Mouse (Mus musculus) midbrain, embryonic 15.5 days (tissue): ENCODE results near the gene Cwc25. TPM values are rescaled to one million over a fixed set of nuclear protein-coding genes. Genes with fewer than 3 reads are reported as not detected.
"Not testable (repeated sequence)": the region's sequence is repeated elsewhere in the genome, so short reads cannot be mapped to it uniquely, and the experiment has no call there.

ENCODE experiments used
- ATAC-seq: fragments of 200-750 bp; cut with Nextera tagmentation; replicated peaks from 2 replicates; pipeline ENCODE4 v1.8.0; 2017; ENCODE audit warnings: moderate TSS enrichment
- H3K27ac ChIP-seq: fragments of 300-500 bp; sonication (generic); 2 replicates; pipeline ENCODE4 v1.5.1; 2015; ENCODE audit warnings: mild to moderate bottlenecking, inconsistent platforms
- H3K27me3 ChIP-seq: fragments of 300-500 bp; sonication (generic); replicated peaks from 2 replicates; pipeline ENCODE4 v1.6.1; 2015; ENCODE audit warnings: inconsistent platforms
- H3K36me3 ChIP-seq: fragments of 300-500 bp; sonication (generic); replicated peaks from 2 replicates; pipeline ENCODE4 v1.6.1; 2015; ENCODE audit warnings: inconsistent platforms
- H3K4me1 ChIP-seq: fragments of 300-500 bp; sonication (generic); 2 replicates; pipeline ENCODE4 v1.6.1; 2015; ENCODE audit warnings: inconsistent platforms
- H3K4me2 ChIP-seq: fragments of 300-500 bp; sonication (generic); 2 replicates; pipeline ENCODE4 v1.6.1; 2015; ENCODE audit warnings: inconsistent platforms, mild to moderate bottlenecking, moderate library complexity
- H3K4me3 ChIP-seq: fragments of 300-500 bp; sonication (generic); 2 replicates; pipeline ENCODE4 v1.5.1; 2015; ENCODE audit warnings: mild to moderate bottlenecking, inconsistent platforms
- H3K9ac ChIP-seq: fragments of 300-500 bp; sonication (generic); 2 replicates; pipeline ENCODE4 v1.6.1; 2015; ENCODE audit warnings: mild to moderate bottlenecking, inconsistent platforms
- H3K9me3 ChIP-seq: fragments of 300-500 bp; sonication (generic); 2 replicates; pipeline ENCODE4 v1.6.1; 2016; ENCODE audit warnings: inconsistent platforms
- WGBS: fragments of 180-500 bp; shearing (Covaris S2); methylation state at CpG from one replicate; pipeline ENCODE4 v1.1.7; 2015; ENCODE audit warnings: mixed read lengths; 5-methylcytosine and 5-hydroxymethylcytosine counted together
- polyA plus RNA-seq: library from polyadenylated mRNA; unstranded; fragments of >200 nt; fragmentation: Nextera tagmentation; extraction: Ambion mirVana; gene quantifications from 2 replicates; pipeline ENCODE4 v1.2.1, GENCODE M21; 2015

The Cwc25 gene
- polyA plus RNA-seq, 1 experiment from 2014 or later = 17.6 TPM

DNA sequence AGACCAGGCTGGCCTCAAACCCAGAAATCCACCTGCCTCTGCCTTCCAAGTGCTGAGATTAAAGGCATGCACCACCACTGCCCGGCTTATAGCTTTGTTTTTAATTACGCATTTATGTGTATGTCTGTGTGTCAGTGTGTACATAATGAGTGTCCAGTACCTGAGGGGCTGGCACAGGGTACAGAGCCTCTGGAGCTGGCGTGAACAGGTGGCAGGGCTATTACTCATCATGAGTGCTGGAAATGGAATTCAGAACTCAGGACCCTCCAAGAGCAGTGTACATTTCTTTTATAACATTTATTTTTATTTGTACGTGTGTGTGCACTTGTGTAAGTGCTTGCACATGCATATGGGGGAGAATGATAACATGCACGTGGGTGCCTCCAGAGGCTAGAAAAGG is 29.7 kb downstream of the Cwc25 start:
- H3K9me3 ChIP-seq = no peaks in the 10 kb centered on the region
- H3K27ac ChIP-seq = no peak overlapping the region
- peaks cover 6% of the 10 kb centered on the region; the same call in 1 of the 2 replicates for H3K36me3 ChIP-seq
- H3K4me2 ChIP-seq = no peak overlapping the region
- 95% methylated on average over 5 of the region's 5 CpGs for WGBS
- H3K27me3 ChIP-seq = no peaks in the 10 kb centered on the region
- no peak overlapping the region for H3K4me3 ChIP-seq
- H3K4me1 ChIP-seq = peaks cover 9% of the 10 kb centered on the region
- ATAC-seq = no peak
- H3K9ac ChIP-seq = no peak overlapping the region

DNA sequence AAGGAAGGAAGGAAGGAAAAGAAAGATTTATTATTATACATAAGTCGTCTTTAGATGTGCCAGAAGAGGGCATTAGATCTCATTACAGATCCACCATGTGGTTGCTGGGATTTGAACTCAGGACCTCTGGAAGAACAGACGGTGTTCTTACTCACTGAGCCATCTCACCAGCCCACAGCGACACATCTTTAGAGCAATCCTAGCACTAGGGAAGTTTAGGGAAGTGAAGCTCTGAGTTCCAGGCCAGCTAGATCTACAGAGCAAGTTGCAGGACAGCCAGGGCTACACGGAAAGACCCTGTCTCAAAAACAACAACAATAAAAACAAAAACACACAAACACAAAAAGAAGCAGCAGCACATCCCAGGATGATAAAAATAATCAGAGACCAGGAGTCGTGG is 31.5 kb downstream of the Cwc25 start:
- 88% methylated on average over 5 of the region's 5 CpGs for WGBS
- not testable (repeated sequence) for ATAC-seq

DNA sequence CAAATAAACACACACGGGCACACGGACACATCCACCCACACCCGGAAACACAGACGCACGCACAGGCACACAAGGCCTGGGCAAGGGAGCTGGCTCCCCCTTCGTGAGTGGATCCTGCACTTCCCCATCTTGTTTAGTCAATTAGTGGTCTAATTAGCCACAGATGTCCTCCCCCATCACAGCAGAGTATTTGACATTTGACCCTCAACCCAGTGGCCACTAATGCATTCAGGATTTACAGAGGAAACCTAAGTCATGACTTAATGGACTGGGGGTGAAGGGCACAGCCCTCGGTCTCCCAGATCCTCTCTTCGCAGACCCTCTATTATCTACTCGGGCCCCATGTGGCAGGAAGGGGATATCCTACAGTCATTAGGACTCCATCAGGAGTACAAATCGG is 32.7 kb downstream of the Cwc25 start:
- H3K9me3 ChIP-seq = no peaks in the 10 kb centered on the region
- 61% methylated on average over 10 of the region's 10 CpGs for WGBS
- no peak for ATAC-seq
- H3K4me2 ChIP-seq = no peak overlapping the region
- peaks cover 25% of the 10 kb centered on the region; the same call in 1 of the 2 replicates for H3K36me3 ChIP-seq
- no peak overlapping the region for H3K27ac ChIP-seq
- H3K9ac ChIP-seq = no peak overlapping the region
- H3K4me3 ChIP-seq = no peak overlapping the region
- no peaks in the 10 kb centered on the region for H3K27me3 ChIP-seq
- no peaks in the 10 kb centered on the region for H3K4me1 ChIP-seq

More for the DNA sequence above, 31.5 kb downstream of the Cwc25 start:
- not testable (repeated sequence) for H3K4me2 ChIP-seq, H3K27ac ChIP-seq, H3K9ac ChIP-seq, H3K9me3 ChIP-seq, H3K4me1 ChIP-seq, H3K27me3 ChIP-seq, H3K4me3 ChIP-seq
- peaks cover 19% of the 10 kb centered on the region; the same call in 1 of the 2 replicates for H3K36me3 ChIP-seq

DNA sequence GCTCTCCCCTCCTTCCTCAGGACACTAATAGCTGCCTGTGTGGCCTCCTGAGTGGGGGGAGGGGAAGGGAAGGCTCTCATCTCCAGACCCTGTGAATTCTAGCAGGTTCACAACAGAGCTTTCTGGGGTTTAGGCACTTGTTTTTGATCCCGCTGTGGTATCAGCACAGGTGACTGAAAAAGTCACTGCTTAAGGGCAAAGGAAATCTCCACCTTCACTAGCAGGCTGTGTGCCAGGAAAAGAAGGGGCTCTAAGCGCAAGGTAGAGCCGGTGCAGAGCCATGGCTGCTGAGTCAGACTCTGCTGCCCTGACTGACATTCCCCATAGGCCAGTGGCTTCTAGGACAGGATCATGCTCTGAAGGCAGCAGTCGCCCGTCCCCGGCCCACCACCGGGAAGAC is 37.6 kb downstream of the Cwc25 start:
- H3K4me3 ChIP-seq = no peak overlapping the region
- no peak overlapping the region for H3K9ac ChIP-seq
- H3K4me2 ChIP-seq = no peak overlapping the region
- 87% methylated on average over 7 of the region's 7 CpGs for WGBS
- ATAC-seq = no peak
- peaks cover 56% of the 10 kb centered on the region for H3K36me3 ChIP-seq
- H3K27ac ChIP-seq = no peak overlapping the region
- H3K4me1 ChIP-seq = no peaks in the 10 kb centered on the region
- H3K27me3 ChIP-seq = no peaks in the 10 kb centered on the region
- no peaks in the 10 kb centered on the region for H3K9me3 ChIP-seq

DNA sequence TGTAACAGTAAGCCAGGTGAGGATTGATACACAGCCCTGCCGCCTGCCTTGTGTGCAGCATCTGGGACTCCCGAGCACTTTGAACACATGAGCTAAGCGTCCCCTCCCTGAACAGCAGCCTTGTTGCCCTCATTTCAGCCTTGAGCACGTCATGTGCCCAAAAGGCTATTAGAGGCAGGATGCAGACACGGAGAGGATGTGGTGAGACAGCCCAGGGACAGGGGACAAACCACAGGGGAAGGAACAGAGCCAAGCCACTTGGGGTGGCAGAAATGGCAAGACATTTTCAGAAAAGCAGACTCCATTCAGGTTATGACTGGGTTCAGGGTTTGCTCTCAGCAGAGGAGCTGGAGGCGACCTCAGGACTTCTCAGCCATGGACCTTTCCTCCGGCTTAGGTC is 38.0 kb downstream of the Cwc25 start:
- 84% methylated on average over 7 of the region's 7 CpGs for WGBS
- Histone ChIP-seq H3K27me3 (no peaks in the 10 kb centered on the region), H3K9ac (no peak overlapping the region), H3K4me2 (no peak overlapping the region), H3K27ac (no peak overlapping the region), H3K4me3 (no peak overlapping the region), H3K36me3 (peaks cover 56% of the 10 kb centered on the region), H3K9me3 (no peaks in the 10 kb centered on the region), H3K4me1 (no peaks in the 10 kb centered on the region)
- no peak for ATAC-seq

DNA sequence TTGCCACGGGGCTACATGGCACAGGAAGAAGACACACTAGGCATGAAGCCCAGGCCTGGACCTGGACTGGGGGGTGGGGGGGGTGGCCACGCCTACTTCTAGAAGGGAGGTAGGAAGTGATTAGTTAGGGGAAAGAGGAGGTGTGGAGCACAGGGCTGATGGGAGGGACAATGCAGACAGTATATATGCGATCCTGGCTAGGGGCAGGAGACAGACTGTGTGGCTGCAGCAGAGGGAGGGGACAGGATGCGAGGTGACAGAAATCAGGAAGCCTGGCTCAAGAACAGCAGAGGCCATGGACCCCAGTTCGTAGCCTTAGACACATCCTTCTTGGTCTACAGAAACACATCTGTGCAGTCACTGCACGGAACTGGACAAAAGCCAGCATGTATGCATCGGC is 42.6 kb downstream of the Cwc25 start:
- peaks cover 71% of the 10 kb centered on the region for H3K36me3 ChIP-seq
- no peak overlapping the region for H3K4me2 ChIP-seq
- ATAC-seq = no peak
- H3K9ac ChIP-seq = no peak overlapping the region
- H3K27ac ChIP-seq = no peak overlapping the region
- no peak overlapping the region for H3K4me3 ChIP-seq
- no peaks in the 10 kb centered on the region for H3K4me1 ChIP-seq
- no peaks in the 10 kb centered on the region for H3K27me3 ChIP-seq
- no peaks in the 10 kb centered on the region for H3K9me3 ChIP-seq
- WGBS = 90% methylated on average over 7 of the region's 7 CpGs

DNA sequence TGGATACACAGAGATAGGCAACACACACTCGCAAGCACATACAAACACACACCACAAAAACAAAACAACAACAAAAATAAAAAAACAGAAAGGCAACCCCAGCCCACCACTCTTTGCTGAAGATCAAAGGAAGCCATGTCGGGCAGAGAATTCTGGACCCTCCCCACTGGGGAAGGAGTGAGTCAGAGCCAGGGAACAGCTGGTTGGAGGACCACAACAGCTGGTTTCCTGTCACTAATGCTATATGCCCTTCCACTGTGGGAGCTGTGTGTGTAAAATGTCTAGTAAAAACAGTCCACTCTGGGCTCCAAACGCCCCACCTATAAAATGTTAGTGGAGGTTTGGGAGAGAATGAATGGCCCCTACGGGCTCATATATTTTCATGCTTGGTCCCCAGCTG is 45.0 kb downstream of the Cwc25 start:
- WGBS = 96% methylated on average over 4 of the region's 4 CpGs

DNA sequence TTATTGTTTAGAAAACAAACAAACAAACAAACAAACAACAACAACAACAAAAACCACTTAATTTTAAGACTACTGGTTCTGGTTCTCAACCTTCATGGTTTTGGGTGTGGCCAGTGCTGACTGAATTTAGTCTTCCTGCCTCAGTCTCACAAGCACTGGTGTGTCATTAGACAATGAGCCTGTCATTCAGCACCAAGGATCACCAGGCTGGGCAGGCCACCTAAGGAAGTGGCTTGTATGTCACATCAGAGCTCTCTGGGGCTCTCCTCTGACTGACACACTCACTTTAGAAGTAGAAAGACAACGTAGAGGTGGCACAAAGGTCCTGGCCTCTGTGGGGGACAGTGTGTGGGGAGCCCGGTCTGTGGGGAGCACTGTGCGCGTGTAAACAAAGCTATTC is 47.3 kb downstream of the Cwc25 start:
- Histone ChIP-seq H3K9me3 (no peaks in the 10 kb centered on the region), H3K27me3 (no peaks in the 10 kb centered on the region), H3K4me2 (no peak overlapping the region), H3K9ac (no peak overlapping the region), H3K4me3 (no peak overlapping the region), H3K4me1 (no peaks in the 10 kb centered on the region), H3K27ac (no peak overlapping the region), H3K36me3 (peaks cover 58% of the 10 kb centered on the region)
- no peak for ATAC-seq
- 89% methylated on average over 4 of the region's 4 CpGs for WGBS

More for the DNA sequence above, 45.0 kb downstream of the Cwc25 start:
- Histone ChIP-seq H3K9me3 (no peaks in the 10 kb centered on the region), H3K27me3 (no peaks in the 10 kb centered on the region), H3K9ac (no peak overlapping the region), H3K27ac (no peak overlapping the region), H3K4me1 (no peaks in the 10 kb centered on the region), H3K4me2 (no peak overlapping the region), H3K36me3 (peaks cover 74% of the 10 kb centered on the region), H3K4me3 (no peak overlapping the region)
- ATAC-seq = no peak

DNA sequence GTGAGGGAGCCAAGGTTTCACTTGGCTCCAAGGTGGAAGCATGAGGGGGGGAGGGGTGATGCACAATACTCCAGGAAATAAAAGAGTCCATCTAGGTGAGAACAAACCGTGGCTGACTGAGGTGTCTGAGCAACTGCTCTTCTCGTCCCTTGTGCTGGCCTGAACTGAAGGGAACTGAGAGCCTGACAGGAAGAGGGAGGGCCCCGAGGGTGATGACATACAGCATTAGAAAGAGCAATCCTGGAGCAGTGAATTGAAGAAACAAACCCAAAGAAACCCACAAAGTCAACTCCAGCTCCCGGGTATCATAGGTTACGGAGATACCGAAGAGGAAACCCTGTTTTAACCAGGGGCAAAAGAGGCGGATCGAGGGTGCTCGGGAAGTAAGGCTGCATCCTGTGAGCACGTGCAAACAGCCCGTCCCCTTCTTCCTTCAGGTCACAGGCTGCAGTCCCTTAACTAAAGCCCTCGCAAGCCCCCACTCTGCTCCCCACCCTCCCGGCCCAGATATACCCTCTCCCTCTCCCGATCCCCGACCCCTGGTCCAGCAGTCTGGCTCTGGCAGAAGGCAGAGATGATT is 48.0 kb downstream of the Cwc25 start:
- H3K4me3 ChIP-seq = no peak overlapping the region
- no peaks in the 10 kb centered on the region for H3K9me3 ChIP-seq
- H3K27ac ChIP-seq = no peak overlapping the region
- H3K9ac ChIP-seq = no peak overlapping the region
- no peaks in the 10 kb centered on the region for H3K4me1 ChIP-seq
- no peak overlapping the region for H3K4me2 ChIP-seq
- WGBS = 89% methylated on average over 15 of the region's 15 CpGs
- ATAC-seq = no peak
- H3K36me3 ChIP-seq = peaks cover 60% of the 10 kb centered on the region
- no peaks in the 10 kb centered on the region for H3K27me3 ChIP-seq

DNA sequence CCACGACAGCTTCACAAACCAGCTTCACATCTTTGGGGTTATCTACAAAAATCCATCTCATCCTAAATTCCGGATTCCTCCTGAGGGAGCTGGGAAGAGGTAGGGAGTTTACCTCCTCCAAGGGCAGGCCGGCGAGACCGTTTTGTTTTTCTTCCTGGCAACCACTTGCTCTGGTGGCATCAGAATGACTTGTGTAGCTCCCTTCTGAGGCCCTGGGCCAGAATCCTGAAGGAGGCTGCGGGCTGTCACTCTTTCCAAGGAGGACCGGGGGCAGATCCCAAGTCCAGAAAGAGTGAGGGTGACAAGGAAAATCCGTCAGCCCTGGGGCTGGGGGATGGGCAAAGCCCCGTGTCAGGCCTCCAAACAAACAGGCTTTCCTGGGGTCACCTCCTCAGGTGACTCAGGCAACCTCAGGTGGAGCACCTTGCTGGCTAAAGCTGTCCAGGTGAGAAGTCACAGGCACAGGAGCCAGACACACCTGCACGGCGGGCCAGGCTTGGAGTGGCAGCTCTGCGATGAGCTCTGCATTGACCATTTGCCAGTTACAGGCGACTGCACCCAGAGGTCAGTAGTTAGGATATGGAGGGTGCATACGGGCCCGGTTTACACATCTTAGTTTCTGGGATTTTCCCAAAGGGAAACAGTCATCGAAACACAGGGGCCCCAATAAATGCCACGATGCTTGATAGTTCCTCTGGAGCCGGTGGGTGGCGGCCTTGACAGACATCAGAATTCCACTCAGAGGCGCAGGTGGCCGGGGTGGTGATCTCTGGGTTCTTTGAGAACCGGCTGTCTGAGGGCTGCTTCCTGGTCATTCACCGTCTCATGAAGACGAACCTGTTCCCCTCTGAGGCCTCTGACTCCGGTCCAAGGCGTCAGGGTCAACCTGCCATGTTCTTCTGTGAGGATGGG is 48.7 kb downstream of the Cwc25 start:
- H3K4me3 ChIP-seq = no peak overlapping the region
- H3K4me1 ChIP-seq = no peaks in the 10 kb centered on the region
- no peak overlapping the region for H3K27ac ChIP-seq
- peaks cover 57% of the 10 kb centered on the region for H3K36me3 ChIP-seq
- H3K9me3 ChIP-seq = no peaks in the 10 kb centered on the region
- ATAC-seq = no peak
- H3K27me3 ChIP-seq = no peaks in the 10 kb centered on the region
- H3K9ac ChIP-seq = no peak overlapping the region
- whole genome bisulfite sequencing = 91% methylated on average over 26 of the region's 26 CpGs
- H3K4me2 ChIP-seq = no peak overlapping the region

DNA sequence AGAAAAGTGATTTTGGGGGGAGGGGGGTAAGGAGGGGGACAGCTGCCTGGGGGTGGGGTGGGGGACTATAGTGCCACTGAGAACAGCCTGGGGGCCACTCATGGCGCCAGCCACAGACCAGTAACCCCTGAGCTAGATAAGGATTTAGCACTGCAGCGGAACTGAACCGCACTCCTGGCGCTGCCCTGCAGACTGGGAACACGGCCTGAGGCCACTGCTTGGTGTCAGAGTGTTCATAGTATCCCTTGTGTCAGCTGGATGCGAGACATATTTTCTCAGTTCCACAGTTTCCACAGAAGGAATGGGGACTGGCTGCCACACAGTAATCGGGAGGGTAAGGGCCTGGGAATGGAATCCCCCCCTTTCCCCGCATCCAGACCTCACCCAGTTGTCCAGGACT is 50.3 kb downstream of the Cwc25 start:
- 80% methylated on average over 8 of the region's 8 CpGs for WGBS
- no peak overlapping the region for H3K9ac ChIP-seq
- no peak for ATAC-seq

DNA sequence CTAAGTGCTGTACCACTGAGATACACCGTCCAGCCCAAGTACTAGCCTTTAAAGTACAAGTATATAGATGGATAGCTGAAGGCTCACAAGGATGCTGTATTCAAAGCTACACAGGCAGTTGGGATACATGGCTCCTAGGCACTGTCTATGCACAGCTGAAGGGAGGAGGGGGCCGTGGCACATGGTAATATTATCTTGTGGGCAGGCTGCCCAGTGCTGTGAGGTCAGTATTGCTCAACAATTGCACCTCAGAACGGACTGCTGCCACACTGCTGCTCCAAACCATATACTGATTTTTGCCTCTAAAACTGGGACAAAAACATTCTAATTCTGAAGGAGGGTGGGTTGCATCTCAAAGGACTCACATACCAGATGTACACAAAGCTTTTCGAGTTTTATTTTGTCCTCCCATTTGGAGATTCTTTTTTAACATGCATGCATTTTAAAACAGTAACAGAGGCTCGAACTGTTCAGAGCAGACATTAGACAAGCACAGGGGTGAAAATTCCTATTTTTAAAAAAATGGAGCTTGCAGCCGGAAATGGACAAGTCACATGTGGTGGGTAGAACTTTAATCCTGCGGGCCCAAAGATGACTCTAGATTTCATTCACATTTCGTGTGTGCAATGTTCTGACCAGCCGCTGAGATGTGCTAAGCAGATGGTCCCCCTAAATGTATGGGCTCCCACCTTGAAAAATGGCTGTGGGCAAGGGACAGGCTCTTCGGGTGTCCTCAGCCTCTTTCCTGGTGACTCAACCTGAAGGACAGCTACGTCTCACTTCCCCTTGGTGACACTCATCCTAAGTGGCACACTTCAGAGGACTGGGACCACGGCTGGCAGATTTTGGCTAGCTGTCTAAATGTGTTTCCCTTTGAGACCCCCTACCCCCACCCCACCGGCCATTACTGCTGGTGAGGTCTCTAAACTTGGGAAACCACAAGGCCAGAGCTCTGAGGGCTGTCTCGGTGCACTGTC is 51.3 kb downstream of the Cwc25 start:
- ATAC-seq = no peak
- H3K9ac ChIP-seq = no peak overlapping the region
- H3K27ac ChIP-seq = no peak overlapping the region
- H3K4me2 ChIP-seq = no peak overlapping the region
- no peaks in the 10 kb centered on the region for H3K27me3 ChIP-seq
- peaks cover 35% of the 10 kb centered on the region for H3K36me3 ChIP-seq
- H3K4me1 ChIP-seq = no peaks in the 10 kb centered on the region
- WGBS = 94% methylated on average over 14 of the region's 14 CpGs
- H3K9me3 ChIP-seq = no peaks in the 10 kb centered on the region
- H3K4me3 ChIP-seq = no peak overlapping the region

More for the DNA sequence above, 50.3 kb downstream of the Cwc25 start:
- no peaks in the 10 kb centered on the region for H3K27me3 ChIP-seq
- no peaks in the 10 kb centered on the region for H3K4me1 ChIP-seq
- no peak overlapping the region for H3K4me3 ChIP-seq
- peaks cover 44% of the 10 kb centered on the region for H3K36me3 ChIP-seq
- no peak overlapping the region for H3K27ac ChIP-seq
- no peaks in the 10 kb centered on the region for H3K9me3 ChIP-seq
- H3K4me2 ChIP-seq = no peak overlapping the region
